Mouse (Mus musculus): ENCODE data around the gene Limk1. TPM values are rescaled to one million over a fixed set of nuclear protein-coding genes. Genes with fewer than 3 reads are reported as not detected.

Limk1 gene
- polyA plus RNA-seq, 1 experiment from 2014 or later: 1.8 TPM

DNA sequence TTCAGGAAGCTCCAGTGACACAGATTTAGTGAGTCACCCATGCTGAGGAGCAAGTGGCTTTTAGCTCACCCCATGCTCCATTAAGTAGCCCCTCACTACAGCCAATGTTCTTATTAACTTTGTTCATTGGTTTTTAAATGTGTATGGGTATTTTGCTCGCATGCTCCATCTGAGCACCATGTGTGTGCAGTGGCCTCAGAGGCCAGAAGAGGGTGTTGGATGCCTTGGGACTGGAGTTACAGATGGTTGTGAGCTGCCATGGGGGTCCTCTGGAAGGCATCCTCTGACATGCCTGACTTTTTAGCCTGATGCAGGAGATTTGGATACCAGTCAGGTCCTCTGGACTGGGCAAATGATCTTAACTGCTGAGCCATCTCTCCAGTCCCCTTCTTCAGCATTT, 44.3 kb downstream of the Limk1 start:
- H3K9ac ChIP-seq (ENCODE audit: low read depth, low read length): no peak overlapping the region
- no peak overlapping the region for H3K4me2 ChIP-seq (replicated peaks; ENCODE audit: low read depth)
- WGBS: 80% methylated on average over 1 of the region's 1 CpGs
- peak; percentile 41 for TF ChIP-seq CTCF (IDR thresholded peaks at IDR 0.05; ENCODE audit: low read depth)
- no peak for ATAC-seq
- H3K9me3 ChIP-seq (ENCODE audit: control insufficient read depth): no peaks in the 10 kb centered on the region
- H3K4me3 ChIP-seq (ENCODE audit: low read depth, low read length): no peak overlapping the region
- peak overlapping the region; percentile 60 for H3K27ac ChIP-seq (ENCODE audit: low read depth, low read length)
- no peaks in the 10 kb centered on the region for H3K27me3 ChIP-seq (replicated peaks; ENCODE audit: control insufficient read depth, insufficient read depth, low read length)
- no peaks in the 10 kb centered on the region for H3K4me1 ChIP-seq (replicated peaks; ENCODE audit: control insufficient read depth, insufficient read depth, low read length)
- H3K36me3 ChIP-seq (ENCODE audit: control insufficient read depth, insufficient read depth): no peaks in the 10 kb centered on the region

DNA sequence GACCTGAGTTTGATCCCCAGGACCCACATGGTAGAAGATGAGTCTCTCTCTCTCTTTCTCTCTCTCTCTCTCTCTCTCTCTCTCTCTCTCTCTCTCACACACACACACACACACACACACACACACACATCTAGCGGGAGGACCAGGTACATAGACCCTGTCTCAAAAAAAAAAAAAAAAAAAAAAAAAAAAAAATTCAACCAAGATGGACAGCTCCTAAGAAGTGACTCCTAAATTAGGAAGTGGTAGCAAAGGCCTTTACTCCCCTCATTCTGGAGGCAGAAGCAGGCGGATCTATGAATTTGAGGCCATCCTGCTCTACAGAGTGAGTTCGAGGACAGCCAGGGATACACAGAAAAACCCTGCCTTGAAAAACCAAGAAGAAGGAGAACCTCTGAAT, 48.0 kb downstream of the Limk1 start:
- no peak overlapping the region for H3K27ac ChIP-seq (ENCODE audit: low read depth, low read length)
- no peaks in the 10 kb centered on the region for H3K27me3 ChIP-seq (replicated peaks; ENCODE audit: control insufficient read depth, insufficient read depth, low read length)
- H3K4me1 ChIP-seq (replicated peaks; ENCODE audit: control insufficient read depth, insufficient read depth, low read length): no peaks in the 10 kb centered on the region
- no peak for TF ChIP-seq CTCF (IDR thresholded peaks at IDR 0.05; ENCODE audit: low read depth)
- ATAC-seq: no peak
- H3K9me3 ChIP-seq (ENCODE audit: control insufficient read depth): no peaks in the 10 kb centered on the region
- no peak overlapping the region for H3K4me3 ChIP-seq (ENCODE audit: low read depth, low read length)
- no peak overlapping the region for H3K4me2 ChIP-seq (replicated peaks; ENCODE audit: low read depth)
- peaks cover 10% of the 10 kb centered on the region for H3K36me3 ChIP-seq (ENCODE audit: control insufficient read depth, insufficient read depth)
- 78% methylated on average over 3 of the region's 3 CpGs for WGBS
- H3K9ac ChIP-seq (ENCODE audit: low read depth, low read length): no peak overlapping the region

DNA sequence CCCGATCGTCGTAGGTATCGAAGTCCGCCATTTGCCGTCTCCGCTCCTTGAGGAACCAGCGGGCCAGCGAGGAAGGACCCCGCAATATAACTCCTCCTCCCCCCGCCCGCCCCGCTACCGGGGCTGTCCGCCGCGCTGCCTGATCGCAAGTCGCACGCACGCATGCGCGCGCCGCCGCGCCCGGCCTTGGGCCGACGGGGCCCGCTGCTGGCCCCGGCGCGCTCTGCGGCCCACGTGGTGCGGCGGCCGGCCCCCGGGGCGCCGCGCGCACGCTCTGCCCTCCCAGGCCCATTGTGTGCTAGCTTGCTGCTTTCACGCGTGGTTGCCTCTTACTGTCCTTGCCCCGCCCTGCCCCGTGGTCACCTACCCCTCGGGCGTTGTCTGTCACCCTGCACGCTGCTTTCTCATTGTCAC, 49.1 kb downstream of the Limk1 start, which contains the start of gene Eif4h:
Gene Eif4h, minus strand, starts transcription at position 222 of the 414 bp plus-strand sequence.
- no peaks in the 10 kb centered on the region for H3K27me3 ChIP-seq (replicated peaks; ENCODE audit: control insufficient read depth, insufficient read depth, low read length)
- H3K9ac ChIP-seq (ENCODE audit: low read depth, low read length): peak within 1 kb of the TSS; percentile 100
- H3K4me3 ChIP-seq (ENCODE audit: low read depth, low read length): peak within 1 kb of the TSS; percentile 97
- no peak for TF ChIP-seq CTCF (IDR thresholded peaks at IDR 0.05; ENCODE audit: low read depth)
- H3K4me1 ChIP-seq (replicated peaks; ENCODE audit: control insufficient read depth, insufficient read depth, low read length): no peaks in the 10 kb centered on the region
- WGBS: under 1% methylated on average over 51 of the region's 52 CpGs
- peak within 1 kb of the TSS; percentile 98 for H3K27ac ChIP-seq (ENCODE audit: low read depth, low read length)
- ATAC-seq: peak; percentile 93
- H3K9me3 ChIP-seq (ENCODE audit: control insufficient read depth): no peaks in the 10 kb centered on the region
- H3K4me2 ChIP-seq (replicated peaks; ENCODE audit: low read depth): peak within 1 kb of the TSS; percentile 76
- H3K36me3 ChIP-seq (ENCODE audit: control insufficient read depth, insufficient read depth): peaks cover 19% of the 10 kb centered on the region

DNA sequence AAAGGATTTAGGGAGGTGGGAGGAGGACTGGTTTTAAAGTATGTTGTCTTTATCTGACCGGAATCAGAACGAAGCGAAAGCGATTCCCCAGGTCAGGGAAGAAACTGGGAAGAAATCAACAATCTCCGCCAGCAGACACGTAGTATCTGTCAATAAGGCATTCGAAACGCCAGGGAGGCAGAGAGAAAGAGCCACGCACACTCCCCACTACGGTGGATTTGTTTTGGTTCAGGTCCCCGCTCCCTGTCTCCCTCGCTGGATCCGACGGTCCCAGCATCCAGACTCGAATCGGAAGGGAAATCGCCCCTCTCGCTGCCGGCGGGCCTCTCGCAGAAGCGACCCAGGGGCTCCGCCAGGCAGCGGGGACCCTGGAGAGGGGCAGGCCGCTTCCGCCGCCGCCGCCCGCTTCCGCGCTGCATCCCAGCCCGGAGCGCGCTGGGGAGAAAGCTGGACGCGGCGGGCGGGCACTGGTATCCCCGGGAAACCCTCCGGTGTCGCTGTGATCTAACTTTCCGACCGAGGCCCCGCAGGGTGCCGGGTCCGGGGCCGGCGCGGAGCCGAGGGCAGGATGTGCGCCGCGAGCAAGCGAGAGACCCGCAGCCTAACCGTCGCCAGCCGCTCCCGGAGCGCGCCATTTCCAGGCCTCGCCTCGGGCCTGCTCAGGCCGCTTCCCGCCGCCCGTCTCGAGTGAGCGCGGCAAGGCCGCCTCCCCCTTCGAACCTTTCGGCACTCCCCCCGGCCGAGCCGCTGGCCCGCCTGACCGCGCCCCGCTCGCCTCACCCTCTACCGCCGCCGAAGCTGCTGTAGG, 49.7 kb downstream of the Limk1 start:
- Histone ChIP-seq H3K36me3 (ENCODE audit: control insufficient read depth, insufficient read depth) (peaks cover 23% of the 10 kb centered on the region), H3K4me1 (replicated peaks; ENCODE audit: control insufficient read depth, insufficient read depth, low read length) (no peaks in the 10 kb centered on the region), H3K27me3 (replicated peaks; ENCODE audit: control insufficient read depth, insufficient read depth, low read length) (no peaks in the 10 kb centered on the region), H3K9ac (ENCODE audit: low read depth, low read length) (peak overlapping the region; percentile 100), H3K27ac (ENCODE audit: low read depth, low read length) (peak overlapping the region; percentile 98), H3K4me3 (ENCODE audit: low read depth, low read length) (peak overlapping the region; percentile 97), H3K4me2 (replicated peaks; ENCODE audit: low read depth) (peak overlapping the region; percentile 76), H3K9me3 (ENCODE audit: control insufficient read depth) (no peaks in the 10 kb centered on the region)
- TF ChIP-seq CTCF (IDR thresholded peaks at IDR 0.05; ENCODE audit: low read depth): no peak
- 1% methylated on average over 78 of the region's 85 CpGs for WGBS
- ATAC-seq: peak; percentile 74

DNA sequence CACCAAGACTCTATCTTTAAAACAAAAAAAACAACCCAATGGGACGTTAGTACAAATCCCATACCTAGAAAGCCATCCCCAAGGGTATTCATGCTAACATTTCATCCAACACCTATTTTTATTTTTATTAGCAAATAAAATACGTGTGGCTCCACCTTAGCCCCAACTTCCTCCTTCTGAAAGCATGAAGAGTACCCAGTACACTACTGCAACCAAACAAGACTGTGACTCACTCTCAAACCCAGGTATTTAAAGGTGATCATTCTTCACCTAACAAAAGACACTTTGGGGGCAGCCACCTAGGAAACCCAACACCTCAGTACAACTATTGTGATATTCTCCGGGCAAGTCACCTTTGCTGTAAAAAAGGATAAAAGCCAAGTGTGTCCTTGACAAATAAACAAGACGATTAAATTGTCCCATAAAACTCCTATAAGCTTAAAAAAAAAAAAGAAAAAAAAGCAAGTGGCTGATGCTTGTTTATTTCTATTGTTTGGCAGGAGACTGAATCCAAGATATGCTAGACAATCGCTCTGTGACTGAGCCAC, 50.5 kb downstream of the Limk1 start:
- peak overlapping the region; percentile 98 for H3K27ac ChIP-seq (ENCODE audit: low read depth, low read length)
- H3K4me2 ChIP-seq (replicated peaks; ENCODE audit: low read depth): peak overlapping the region; percentile 76
- 7% methylated on average over 5 of the region's 5 CpGs for WGBS
- TF ChIP-seq CTCF (IDR thresholded peaks at IDR 0.05; ENCODE audit: low read depth): no peak
- H3K4me3 ChIP-seq (ENCODE audit: low read depth, low read length): peak overlapping the region; percentile 97
- H3K4me1 ChIP-seq (replicated peaks; ENCODE audit: control insufficient read depth, insufficient read depth, low read length): no peaks in the 10 kb centered on the region
- ATAC-seq: no peak
- no peaks in the 10 kb centered on the region for H3K27me3 ChIP-seq (replicated peaks; ENCODE audit: control insufficient read depth, insufficient read depth, low read length)
- peaks cover 23% of the 10 kb centered on the region for H3K36me3 ChIP-seq (ENCODE audit: control insufficient read depth, insufficient read depth)
- peak overlapping the region; percentile 100 for H3K9ac ChIP-seq (ENCODE audit: low read depth, low read length)
- H3K9me3 ChIP-seq (ENCODE audit: control insufficient read depth): no peaks in the 10 kb centered on the region

DNA sequence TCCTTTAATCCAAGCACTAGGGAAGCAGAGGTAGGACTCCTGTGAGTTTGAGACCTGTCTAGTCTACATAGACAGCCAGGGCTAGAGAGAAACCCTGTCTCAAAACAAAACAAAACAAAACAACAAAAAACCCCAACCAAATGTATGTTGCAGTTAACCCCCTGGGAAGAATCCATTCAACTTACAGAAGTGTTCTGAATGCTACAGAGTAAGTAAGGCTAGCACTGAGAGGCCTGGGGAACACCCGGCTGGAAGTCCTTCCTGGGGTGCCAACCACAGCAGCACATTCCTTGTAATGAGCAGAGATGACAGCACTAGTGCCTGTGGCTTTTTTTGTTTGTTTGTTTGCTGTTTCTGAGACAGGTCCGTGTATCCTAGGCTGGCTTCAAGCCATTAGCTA, 55.6 kb downstream of the Limk1 start:
- Histone ChIP-seq H3K4me1 (replicated peaks; ENCODE audit: control insufficient read depth, insufficient read depth, low read length) (no peaks in the 10 kb centered on the region), H3K27me3 (replicated peaks; ENCODE audit: control insufficient read depth, insufficient read depth, low read length) (no peaks in the 10 kb centered on the region), H3K4me3 (ENCODE audit: low read depth, low read length) (no peak overlapping the region), H3K27ac (ENCODE audit: low read depth, low read length) (no peak overlapping the region), H3K9ac (ENCODE audit: low read depth, low read length) (no peak overlapping the region), H3K9me3 (ENCODE audit: control insufficient read depth) (no peaks in the 10 kb centered on the region), H3K4me2 (replicated peaks; ENCODE audit: low read depth) (no peak overlapping the region), H3K36me3 (ENCODE audit: control insufficient read depth, insufficient read depth) (peaks cover 49% of the 10 kb centered on the region)
- WGBS: 67% methylated on average over 2 of the region's 2 CpGs
- no peak for TF ChIP-seq CTCF (IDR thresholded peaks at IDR 0.05; ENCODE audit: low read depth)
- no peak for ATAC-seq
